Mouse (Mus musculus) MEL (cell line): ENCODE measurements at regions not wholly inside any gene's neighbourhood (a gene's known extent, or its start where the extent isn't known, plus 50 kb on each side); places are given as distances from the start of the nearest gene placed in this dataset.

Experiments used
- DNase-seq: peaks from one replicate; pipeline ENCODE4 v3.0.0; 2011; ENCODE audit warnings: low read depth, low spot score
- H3K27ac ChIP-seq: 2 replicates; pipeline ENCODE4 v1.5.1; 2012; ENCODE audit warnings: low read depth, mild to moderate bottlenecking, control low read depth, low read length, moderate library complexity; ENCODE audit not compliant: control insufficient read depth
- H3K27me3 ChIP-seq, 2 experiments: fragments of 150-350 bp in 1 of 2; sonication (generic) in 1 of 2; 2 replicates each; pipeline ENCODE4 v1.6.1; 2012; ENCODE audit warnings: low read length in 2 of 2, mild to moderate bottlenecking in 2 of 2, improper control_type of control experiment in 1 of 2, moderate library complexity in 1 of 2; ENCODE audit not compliant: insufficient read depth in 2 of 2, control insufficient read depth in 1 of 2
- H3K36me3 ChIP-seq, 2 experiments: 2 replicates each; pipeline ENCODE4 v1.6.1; 2012 to 2014; ENCODE audit warnings: low read length in 2 of 2, improper control_type of control experiment in 1 of 2, inconsistent platforms in 1 of 2, mild to moderate bottlenecking in 1 of 2; ENCODE audit not compliant: insufficient read depth in 2 of 2, control insufficient read depth in 1 of 2
- H3K4me1 ChIP-seq, 2 experiments: fragments of 150-350 bp in 1 of 2; sonication (generic) in 1 of 2; 2 replicates each; pipeline ENCODE4 v1.6.1; 2012; ENCODE audit warnings: low read length in 2 of 2, improper control_type of control experiment in 1 of 2, mild to moderate bottlenecking in 1 of 2; ENCODE audit not compliant: insufficient read depth in 2 of 2, control insufficient read depth in 1 of 2
- H3K4me3 ChIP-seq, 2 experiments: fragments of 150-350 bp in 1 of 2; sonication (generic) in 1 of 2; 2 replicates each; pipeline ENCODE4 v1.5.1; 2012; ENCODE audit warnings: low read depth in 2 of 2, low read length in 2 of 2, mild to moderate bottlenecking in 2 of 2, moderate library complexity in 2 of 2, control low read depth in 1 of 2, improper control_type of control experiment in 1 of 2; ENCODE audit not compliant: control insufficient read depth in 1 of 2, insufficient read depth in 1 of 2
- H3K79me2 ChIP-seq: 2 replicates; pipeline ENCODE4 v1.6.1; 2012; ENCODE audit warnings: mild to moderate bottlenecking, low read length, moderate library complexity; ENCODE audit not compliant: control insufficient read depth, poor library complexity, insufficient read depth
- H3K9ac ChIP-seq: 2 replicates; pipeline ENCODE4 v1.6.1; 2012; ENCODE audit warnings: low read depth, mild to moderate bottlenecking, control low read depth, low read length, moderate library complexity; ENCODE audit not compliant: control insufficient read depth, poor library complexity, severe bottlenecking
- H3K9me3 ChIP-seq: fragments of 150-350 bp; sonication (generic); replicated peaks from 2 replicates; pipeline ENCODE4 v1.6.1; 2012; ENCODE audit warnings: mild to moderate bottlenecking, low read length, improper control_type of control experiment, moderate library complexity; ENCODE audit not compliant: insufficient read depth
- BHLHE40 ChIP-seq: IDR thresholded peaks from 2 replicates; pipeline ENCODE4 v1.6.1; 2012; ENCODE audit warnings: low read depth, mild to moderate bottlenecking, inconsistent platforms, low read length, improper control_type of control experiment, borderline replicate concordance
- CHD2 ChIP-seq: IDR thresholded peaks from 2 replicates; pipeline ENCODE4 v1.6.1; 2011; ENCODE audit warnings: low read length, improper control_type of control experiment
- CTCF ChIP-seq, 3 experiments: IDR thresholded peaks in 2 of 3; conservative IDR thresholded peaks in 1 of 3; 2 replicates each; pipeline ENCODE4 v1.5.1; 2011 to 2012; ENCODE audit warnings: low read length in 3 of 3, low read depth in 2 of 3, mild to moderate bottlenecking in 2 of 3, improper control_type of control experiment in 1 of 3, inconsistent platforms in 1 of 3, mixed read lengths in 1 of 3, moderate library complexity in 1 of 3; ENCODE audit not compliant: control insufficient read depth in 1 of 3, insufficient read depth in 1 of 3, poor library complexity in 1 of 3, severe bottlenecking in 1 of 3
- E2F4 ChIP-seq: IDR thresholded peaks from 2 replicates; pipeline ENCODE4 v1.6.1; 2011; ENCODE audit warnings: low read depth, low read length, improper control_type of control experiment, borderline replicate concordance
- EP300 ChIP-seq, 2 experiments: IDR thresholded peaks; 2 replicates each; pipeline ENCODE4 v1.6.1; 2011; ENCODE audit warnings: improper control_type of control experiment in 2 of 2, low read length in 2 of 2, low read depth in 1 of 2, mild to moderate bottlenecking in 1 of 2
- ETS1 ChIP-seq: IDR thresholded peaks from 2 replicates; pipeline ENCODE4 v1.6.1; 2012; ENCODE audit warnings: low read depth, mild to moderate bottlenecking, inconsistent platforms, low read length, improper control_type of control experiment, moderate library complexity
- JUND ChIP-seq: IDR thresholded peaks from 2 replicates; pipeline ENCODE4 v1.6.1; 2011; ENCODE audit warnings: low read depth, mild to moderate bottlenecking, improper control_type of control experiment, low read length
- MAFK ChIP-seq: IDR thresholded peaks from 2 replicates; pipeline ENCODE4 v1.6.1; 2011; ENCODE audit warnings: low read depth, mild to moderate bottlenecking, low read length, improper control_type of control experiment, borderline replicate concordance
- MEF2A ChIP-seq: IDR thresholded peaks from 2 replicates; pipeline ENCODE4 v1.6.1; 2014; ENCODE audit warnings: low read depth, mild to moderate bottlenecking, inconsistent platforms, low read length, improper control_type of control experiment; ENCODE audit not compliant: poor library complexity, insufficient replicate concordance, severe bottlenecking; ENCODE audit errors: extremely low read depth
- MXI1 ChIP-seq: IDR thresholded peaks from 2 replicates; pipeline ENCODE4 v1.6.1; 2011; ENCODE audit warnings: mild to moderate bottlenecking, low read depth, low read length, improper control_type of control experiment
- MYB ChIP-seq: IDR thresholded peaks from 2 replicates; pipeline ENCODE4 v1.6.1; 2011; ENCODE audit warnings: mild to moderate bottlenecking, low read depth, low read length, improper control_type of control experiment
- MYC ChIP-seq: IDR thresholded peaks from 2 replicates; pipeline ENCODE4 v1.6.1; 2011; ENCODE audit warnings: low read depth, mild to moderate bottlenecking, low read length, improper control_type of control experiment, moderate library complexity
- NELFE ChIP-seq: IDR thresholded peaks from 2 replicates; pipeline ENCODE4 v1.6.1; 2011; ENCODE audit warnings: low read depth, low read length, improper control_type of control experiment
- NRF1 ChIP-seq: IDR thresholded peaks from 2 replicates; pipeline ENCODE4 v1.6.1; 2014; ENCODE audit warnings: low read depth, mild to moderate bottlenecking, inconsistent platforms, low read length, improper control_type of control experiment, moderate library complexity; ENCODE audit not compliant: poor library complexity, insufficient read depth, severe bottlenecking
- POLR2AphosphoS2 ChIP-seq: IDR thresholded peaks from 2 replicates; pipeline ENCODE4 v1.6.1; 2011; ENCODE audit warnings: low read length, improper control_type of control experiment
- RAD21 ChIP-seq: IDR thresholded peaks from 2 replicates; pipeline ENCODE4 v1.6.1; 2011; ENCODE audit warnings: mild to moderate bottlenecking, low read depth, low read length, improper control_type of control experiment
- SIN3A ChIP-seq: IDR thresholded peaks from 2 replicates; pipeline ENCODE4 v1.6.1; 2012; ENCODE audit warnings: low read length, improper control_type of control experiment, inconsistent platforms
- TCF12 ChIP-seq: IDR thresholded peaks from 2 replicates; pipeline ENCODE4 v1.6.1; 2014; ENCODE audit warnings: low read depth, mild to moderate bottlenecking, inconsistent platforms, low read length, improper control_type of control experiment, moderate library complexity
- USF1 ChIP-seq: IDR thresholded peaks from 2 replicates; pipeline ENCODE4 v1.6.1; 2014; ENCODE audit warnings: low read depth, mild to moderate bottlenecking, inconsistent platforms, low read length, improper control_type of control experiment, moderate library complexity
- USF2 ChIP-seq, 2 experiments: IDR thresholded peaks; 2 replicates each; pipeline ENCODE4 v1.6.1; 2011 to 2012; ENCODE audit warnings: improper control_type of control experiment in 2 of 2, low read length in 2 of 2, borderline replicate concordance in 1 of 2, inconsistent platforms in 1 of 2, low read depth in 1 of 2, mild to moderate bottlenecking in 1 of 2; ENCODE audit not compliant: insufficient read depth in 1 of 2
- ZKSCAN1 ChIP-seq: IDR thresholded peaks from 2 replicates; pipeline ENCODE4 v1.6.1; 2012; ENCODE audit warnings: low read depth, mild to moderate bottlenecking, inconsistent platforms, low read length, improper control_type of control experiment, moderate library complexity
- ZMIZ1 ChIP-seq: IDR thresholded peaks from 2 replicates; pipeline ENCODE4 v1.6.1; 2012; ENCODE audit warnings: low read depth, mild to moderate bottlenecking, inconsistent platforms, low read length, improper control_type of control experiment, moderate library complexity
- ZNF384 ChIP-seq: IDR thresholded peaks from 2 replicates; pipeline ENCODE4 v1.6.1; 2012; ENCODE audit warnings: low read depth, mild to moderate bottlenecking, inconsistent platforms, low read length, improper control_type of control experiment

- H3K36me3 ChIP-seq = no peaks in the 10 kb centered on the region
- H3K4me3 ChIP-seq = no peak overlapping the region
- H3K27ac ChIP-seq = no peak overlapping the region
- no peak for DNase-seq
- no peak overlapping the region for H3K9ac ChIP-seq
- no peak for TF ChIP-seq NELFE
- no peak for TF ChIP-seq JUND
- no peak for TF ChIP-seq USF1
- TF ChIP-seq MYC = no peak
- no peak for TF ChIP-seq EP300 (IDR thresholded peaks at IDR 0.05; ENCODE audit: low read depth in 1 of 2, low read length in 2 of 2)
- no peak for TF ChIP-seq SIN3A
- no peak for TF ChIP-seq MEF2A
- no peak for TF ChIP-seq MYB
- TF ChIP-seq MXI1 = no peak
- no peak for TF ChIP-seq ETS1
- TF ChIP-seq ZMIZ1 = no peak
- no peak for TF ChIP-seq USF2 (IDR thresholded peaks at IDR 0.05; ENCODE audit: borderline replicate concordance in 1 of 2, insufficient read depth in 1 of 2, low read depth in 1 of 2, low read length in 2 of 2)
- TF ChIP-seq MAFK = no peak
- no peak for TF ChIP-seq BHLHE40
- no peak for TF ChIP-seq CHD2
- TF ChIP-seq TCF12 = no peak
- TF ChIP-seq ZNF384 = no peak
- no peak for TF ChIP-seq ZKSCAN1
- no peak for TF ChIP-seq CTCF (IDR thresholded peaks at IDR 0.05 in 2 of 3, conservative IDR thresholded peaks at IDR 0.05 in 1 of 3; ENCODE audit: control insufficient read depth in 1 of 3, insufficient read depth in 1 of 3, low read depth in 2 of 3, low read length in 3 of 3, poor library complexity in 1 of 3, severe bottlenecking in 1 of 3)
- no peak for TF ChIP-seq RAD21
- no peaks in the 10 kb centered on the region for H3K9me3 ChIP-seq
- no peaks in the 10 kb centered on the region for H3K4me1 ChIP-seq
- no peaks in the 10 kb centered on the region for H3K27me3 ChIP-seq
- no peaks in the 10 kb centered on the region for H3K79me2 ChIP-seq
These were observed 166.1 kb downstream of the Cyld start for GRCm38 (mm10) chr8:88862846-88863455.

GRCm38 (mm10) chr8:88857216-88857615 is 160.4 kb downstream of the Cyld start:
- no peaks in the 10 kb centered on the region for H3K9me3 ChIP-seq
- no peak overlapping the region for H3K4me3 ChIP-seq
- no peaks in the 10 kb centered on the region for H3K36me3 ChIP-seq
- H3K27ac ChIP-seq = no peak overlapping the region
- no peak overlapping the region for H3K9ac ChIP-seq
- no peak for DNase-seq
- H3K4me1 ChIP-seq = no peaks in the 10 kb centered on the region
- no peaks in the 10 kb centered on the region for H3K79me2 ChIP-seq
- TF ChIP-seq CTCF (IDR thresholded peaks at IDR 0.05 in 2 of 3, conservative IDR thresholded peaks at IDR 0.05 in 1 of 3; ENCODE audit: control insufficient read depth in 1 of 3, insufficient read depth in 1 of 3, low read depth in 2 of 3, low read length in 3 of 3, poor library complexity in 1 of 3, severe bottlenecking in 1 of 3) (no peak), TCF12 (no peak), SIN3A (no peak), POLR2AphosphoS2 (no peak), USF1 (no peak), NRF1 (no peak), MEF2A (no peak), E2F4 (no peak)
- no peaks in the 10 kb centered on the region for H3K27me3 ChIP-seq
